Mouse (Mus musculus): ENCODE measurements around the gene C9orf72.

GRCm38 (mm10) chr4:35169571-35170125, 56.3 kb downstream of the C9orf72 start:
- TF ChIP-seq EP300 (IDR thresholded peaks at IDR 0.05; ENCODE audit: low read depth in 1 of 2, low read length in 2 of 2) (no peak), POLR2A (IDR thresholded peaks at IDR 0.05; ENCODE audit: control insufficient read depth in 1 of 2, insufficient read depth in 1 of 2, low read depth in 1 of 2, low read length in 2 of 2, poor library complexity in 1 of 2) (no peak)
